Mouse (Mus musculus): ENCODE measurements around the gene Bcl6.
A peak's percentile ranks its signal among the peaks of the same experiment; 100 is the strongest.

Gene Bcl6

DNA sequence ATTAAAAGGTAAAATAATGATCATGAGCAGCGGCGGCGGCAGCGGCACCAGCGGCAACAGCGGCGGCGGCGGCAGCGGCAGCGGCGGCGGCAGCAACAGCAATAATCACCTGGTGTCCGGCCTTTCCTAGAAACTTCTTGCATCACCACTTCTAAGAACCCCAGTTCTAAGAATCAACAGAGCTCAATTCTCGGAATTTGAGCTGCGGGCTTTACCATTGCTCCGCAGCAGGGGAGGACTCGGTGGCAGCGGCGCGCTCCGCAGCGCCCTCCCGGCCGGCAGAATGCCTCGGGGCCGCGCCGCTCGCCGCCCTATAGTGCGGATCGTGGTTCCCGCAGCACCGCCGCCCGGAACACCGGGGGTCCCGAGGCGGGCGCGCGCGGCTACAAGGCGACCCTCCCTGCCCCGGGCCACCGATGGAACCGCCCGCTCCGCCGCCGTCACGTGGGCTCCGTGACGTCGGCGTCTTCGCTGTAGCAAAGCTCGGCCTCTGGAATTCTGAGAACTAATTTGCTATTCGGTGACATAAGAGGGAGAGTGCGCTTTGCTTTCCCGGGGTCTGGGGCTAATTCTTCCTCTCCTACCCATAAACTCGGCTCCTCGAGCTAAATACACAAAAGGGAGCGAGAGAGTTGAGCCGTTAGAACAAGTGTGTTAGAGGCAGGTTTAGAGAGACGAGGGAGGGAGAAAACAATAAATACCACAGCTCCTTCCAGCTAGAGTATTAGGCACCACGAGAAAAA is at the start of gene Bcl6, which contains the start of gene Gm37419:
Gene Bcl6 (minus strand): TSS at position 387 of the 743 bp plus-strand sequence.
Gene Gm37419 (plus strand): TSS at position 17 of the 743 bp plus-strand sequence.
- DNase-seq, result peak; percentile 86 to 93

- no peak for DNase-seq
These were observed 47.7 kb upstream of the Bcl6 start for GRCm38 (mm10) chr16:24036398-24036797.

DNA sequence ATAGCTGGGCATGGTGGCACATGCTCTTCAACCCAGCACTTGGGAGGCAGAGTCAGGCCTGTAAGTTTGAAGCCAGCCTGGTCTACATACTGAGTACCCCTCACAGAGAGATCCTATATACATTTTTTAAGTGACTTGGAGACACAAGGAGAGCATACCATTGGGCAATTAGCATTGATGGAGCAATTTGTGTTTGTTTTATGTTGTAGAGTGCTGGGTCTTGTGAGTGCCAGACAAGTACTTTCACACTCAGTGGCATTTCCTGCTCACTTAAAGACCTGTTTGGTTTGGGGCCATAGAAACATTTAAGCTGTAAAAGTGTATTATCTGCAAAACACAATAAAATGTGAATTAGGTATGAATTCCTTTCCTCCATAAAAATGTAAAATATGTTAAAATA is 47.1 kb upstream of the Bcl6 start:
- no peak for DNase-seq

DNA sequence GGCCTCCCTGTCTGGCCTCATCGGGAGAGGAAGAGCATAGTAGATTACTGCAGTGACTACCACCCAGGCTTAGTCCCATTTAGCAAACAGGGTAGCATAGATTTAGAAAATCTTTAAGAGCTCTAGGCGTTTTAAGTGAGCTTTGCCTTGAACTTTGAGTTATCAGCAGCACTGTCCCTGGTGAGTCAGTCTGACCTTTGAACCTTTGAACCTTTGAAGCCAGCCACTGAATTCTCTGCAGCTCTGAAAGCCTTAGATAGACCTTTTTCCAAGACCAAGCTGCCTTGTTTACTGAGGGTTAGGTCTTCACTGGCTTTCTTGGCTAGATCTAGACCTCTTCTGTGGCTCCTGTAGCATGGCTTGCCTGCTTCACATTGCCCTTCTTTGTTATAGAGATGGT is 45.8 kb upstream of the Bcl6 start:
- DNase-seq, result no peak

DNA sequence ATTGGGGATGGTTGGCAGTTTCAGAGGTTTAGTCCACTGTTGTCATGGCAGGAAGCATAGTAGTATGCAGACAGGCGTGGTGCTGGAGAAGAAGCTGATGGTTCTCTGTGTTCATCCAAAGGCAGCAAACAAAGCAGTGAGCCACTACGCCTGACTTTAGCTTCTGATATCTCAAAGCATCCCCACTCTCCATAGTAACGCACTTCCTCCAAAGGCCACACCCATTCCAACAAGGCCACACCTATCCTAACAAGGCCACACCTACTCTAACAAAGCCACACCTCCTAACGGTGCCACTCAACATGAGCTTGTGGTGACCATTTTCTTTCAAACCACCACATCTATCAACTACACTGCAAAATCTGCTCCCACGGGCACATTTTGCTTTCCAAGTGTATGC is 44.6 kb upstream of the Bcl6 start:
- no peak for DNase-seq

- DNase-seq, result no peak
These were observed 41.5 kb upstream of the Bcl6 start for GRCm38 (mm10) chr16:24029965-24030672.

DNA sequence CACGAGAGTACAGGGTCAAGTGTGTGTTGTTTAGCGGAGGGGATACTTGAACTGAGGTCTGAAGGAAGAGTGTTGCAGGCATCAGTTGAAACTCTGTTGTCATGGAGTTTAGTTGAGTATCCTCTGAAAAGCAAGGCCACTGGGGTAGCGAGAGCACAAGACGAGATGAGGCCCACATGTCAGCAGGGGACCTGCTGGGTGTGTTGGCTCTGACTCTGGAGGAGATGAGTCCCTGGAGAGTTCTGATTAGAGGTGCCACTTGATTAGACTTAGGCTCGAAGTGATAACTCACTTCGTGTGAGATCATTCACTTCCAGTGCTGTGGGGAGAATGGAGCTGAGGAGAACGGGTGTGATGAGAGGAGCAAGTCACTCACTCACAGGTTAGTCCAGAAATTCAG is 36.8 kb upstream of the Bcl6 start:
- DNase-seq, result no peak

- DNase-seq, result no peak
These were observed 34.0 kb upstream of the Bcl6 start for GRCm38 (mm10) chr16:24022605-24023004.

DNA sequence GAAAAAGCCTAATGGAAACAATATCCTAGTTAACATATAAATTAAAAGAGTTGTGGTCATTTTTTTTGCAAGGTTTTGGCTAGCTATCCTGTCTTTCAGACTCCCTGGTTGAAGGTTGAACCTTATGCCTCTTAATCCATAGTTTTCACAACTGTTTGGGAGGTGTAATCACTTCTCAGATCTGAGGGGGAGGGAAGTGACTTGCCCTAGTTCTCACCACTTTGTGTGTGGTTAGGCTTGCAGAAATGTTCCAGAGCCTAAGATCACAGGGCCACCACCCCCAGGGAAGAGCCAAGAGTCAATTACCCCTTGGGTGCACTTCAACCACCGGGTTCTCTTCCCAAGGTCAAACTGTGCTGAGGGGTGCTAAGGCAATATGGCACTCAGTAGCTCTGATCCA is 33.1 kb upstream of the Bcl6 start:
- no peak for DNase-seq

DNA sequence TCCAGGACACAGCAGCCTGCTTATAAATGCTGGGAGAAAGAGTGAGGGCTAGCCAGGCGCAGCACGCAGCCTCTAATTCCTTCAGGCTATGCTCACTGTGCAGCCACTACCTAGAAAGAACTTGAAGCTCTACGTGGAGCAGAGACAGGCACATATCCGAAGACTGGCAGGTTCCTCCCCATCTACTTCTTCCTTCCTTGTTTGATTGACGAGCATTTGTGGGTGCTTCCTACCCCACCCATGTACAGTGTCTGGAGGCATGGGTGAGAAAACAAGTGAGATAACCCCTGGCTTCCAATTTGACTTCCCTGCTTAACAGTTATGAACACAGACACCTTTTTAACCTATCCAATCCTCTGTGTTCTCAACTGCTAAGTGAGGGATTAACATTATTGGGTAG is 28.1 kb upstream of the Bcl6 start:
- no peak for DNase-seq

- DNase-seq, result no peak
These were observed 27.6 kb upstream of the Bcl6 start for GRCm38 (mm10) chr16:24016273-24016672.

DNA sequence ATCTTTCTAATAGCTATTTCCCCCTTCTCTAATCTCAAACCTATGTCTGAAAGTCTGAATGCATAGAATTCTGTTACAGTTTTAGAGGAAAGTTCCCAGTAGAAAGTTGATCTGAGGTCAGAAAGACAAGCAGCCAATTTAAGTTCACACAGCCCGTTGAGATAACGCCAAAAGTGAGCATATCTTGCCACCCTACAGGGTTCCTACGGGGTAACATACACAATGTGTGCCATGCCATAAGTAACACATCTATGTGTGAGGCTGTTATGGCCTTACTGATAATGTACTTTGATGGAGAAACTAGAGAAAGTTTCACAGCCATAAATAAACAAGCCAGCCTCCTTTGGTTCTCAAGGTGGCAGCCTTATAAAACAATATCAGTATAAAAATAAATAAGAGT is 25.7 kb upstream of the Bcl6 start:
- DNase-seq, result no peak

DNA sequence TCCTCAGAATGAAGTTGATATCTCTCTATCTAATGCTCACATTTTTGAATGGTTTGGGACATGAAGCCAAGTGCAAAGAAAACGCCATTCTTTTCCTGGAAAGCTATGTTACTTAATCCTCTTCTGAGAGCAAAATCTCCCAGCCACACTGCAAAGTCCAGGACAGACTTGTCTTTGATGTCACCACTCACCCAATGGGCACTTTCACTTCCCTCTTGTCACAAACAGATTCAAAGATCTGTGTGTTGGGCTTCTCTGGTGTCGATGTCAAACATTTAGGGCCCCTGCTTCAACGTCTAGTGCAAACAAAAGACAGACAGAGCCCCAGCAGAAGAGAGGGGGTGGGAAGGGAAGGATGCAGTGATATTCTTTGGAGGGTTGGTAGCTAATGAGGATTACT is 23.4 kb upstream of the Bcl6 start:
- no peak for DNase-seq

- no peak for DNase-seq
These were observed 22.7 kb upstream of the Bcl6 start for GRCm38 (mm10) chr16:24011306-24011705.

DNA sequence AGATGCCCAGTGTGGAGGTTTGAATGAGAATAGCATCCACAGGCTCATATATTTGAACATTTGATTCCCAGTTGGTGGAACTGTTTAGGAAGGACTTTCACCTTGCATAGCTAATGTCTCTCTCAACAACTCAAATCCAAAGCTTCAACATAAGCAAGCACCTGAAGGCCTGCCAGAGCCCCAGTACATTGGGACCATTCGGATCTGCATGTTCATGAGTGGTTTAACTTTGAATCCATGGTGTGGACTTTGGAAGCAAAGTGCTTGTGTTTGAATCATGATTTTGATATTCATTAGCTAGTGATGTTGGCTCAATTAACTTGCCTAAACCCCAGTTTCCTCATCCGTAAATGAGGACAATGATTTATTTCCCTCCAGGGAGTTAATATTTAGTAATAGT is 21.2 kb upstream of the Bcl6 start:
- DNase-seq, result no peak

GRCm38 (mm10) chr16:24005928-24006327 is 17.3 kb upstream of the Bcl6 start:
- DNase-seq, result no peak

- no peak for DNase-seq
These were observed 9.3 kb upstream of the Bcl6 start for GRCm38 (mm10) chr16:23997912-23998311.

GRCm38 (mm10) chr16:23997228-23997627 is 8.6 kb upstream of the Bcl6 start:
- DNase-seq, result no peak

DNA sequence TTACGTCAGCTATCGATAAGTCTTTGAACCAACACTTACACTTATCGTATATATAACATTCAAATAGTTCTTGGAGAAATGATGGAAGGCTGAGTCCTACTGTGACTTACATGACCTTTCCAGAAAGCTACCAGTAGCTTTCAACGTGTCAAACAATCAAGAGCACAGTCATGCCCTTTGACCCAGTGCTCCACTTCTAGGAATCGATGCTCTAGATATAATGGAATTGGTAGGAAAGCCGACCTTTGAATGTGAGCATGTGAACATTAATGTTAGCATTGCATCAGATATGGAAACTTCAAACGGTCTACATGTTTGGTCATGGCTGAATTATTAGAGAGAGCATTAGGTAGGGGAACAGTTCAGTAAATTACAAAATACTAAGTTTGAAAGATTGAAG is 7.7 kb upstream of the Bcl6 start:
- no peak for DNase-seq

GRCm38 (mm10) chr16:23993351-23994321 is 5.0 kb upstream of the Bcl6 start:
- DNase-seq, result peak; percentile 41 to 68

DNA sequence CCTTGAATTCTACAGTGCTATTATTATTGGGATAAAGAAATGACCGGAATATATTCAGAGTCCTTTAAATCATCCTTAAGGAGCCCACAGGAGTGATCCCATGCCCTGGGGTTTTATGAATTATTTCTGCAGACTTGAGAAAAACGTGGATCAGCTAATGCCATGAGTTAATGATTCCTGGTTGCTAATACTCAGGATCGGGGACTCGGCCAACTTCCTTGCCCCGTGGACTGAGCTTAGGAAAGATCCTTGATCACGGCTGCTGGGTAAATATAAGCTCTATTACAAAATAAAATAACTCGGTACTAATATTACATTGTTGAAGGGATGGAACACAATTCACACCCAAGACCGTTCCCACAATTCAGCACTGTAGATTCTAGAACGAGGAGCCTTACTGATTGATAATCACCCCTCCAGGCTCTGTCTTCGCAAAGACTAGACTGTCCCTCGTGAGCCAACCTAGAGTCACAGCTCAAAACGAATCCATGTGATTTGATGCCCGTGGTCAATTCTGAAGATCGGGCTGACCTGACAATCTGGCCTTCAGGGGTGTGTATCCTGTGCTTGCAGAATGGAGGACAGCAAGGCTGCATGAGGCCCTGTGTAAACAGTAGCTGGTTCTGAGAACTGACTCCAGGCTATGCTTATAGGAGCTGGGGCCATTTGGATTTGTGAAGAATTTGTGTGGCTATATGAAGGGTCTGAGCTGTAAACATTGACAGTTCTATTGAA is 3.4 kb upstream of the Bcl6 start:
- DNase-seq, result no peak

DNA sequence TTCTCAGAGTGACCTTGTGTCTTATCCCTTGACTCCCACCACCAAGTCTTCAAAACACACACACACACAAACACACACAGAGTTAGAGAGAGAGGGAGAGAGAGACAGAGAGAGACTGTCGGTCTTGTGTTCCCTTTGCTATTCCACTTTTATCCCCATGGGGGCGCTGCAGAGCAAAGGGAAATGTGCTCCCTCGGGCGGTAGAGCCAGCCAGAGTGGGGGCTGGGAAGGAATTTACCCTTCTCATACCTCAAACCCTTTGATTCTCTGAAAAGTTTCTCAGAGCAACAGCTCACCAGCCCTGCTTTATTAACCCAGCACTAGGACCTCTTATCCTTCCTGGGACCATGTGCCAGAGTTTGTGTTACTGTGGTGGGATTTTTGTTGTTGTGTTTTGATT is 2.5 kb upstream of the Bcl6 start:
- DNase-seq, result peak; percentile 92 to 94
